In genomic region chr13:39084544-39084943, GRCm38 (mm10) we compare ENCODE assay signal across 16 mouse cellular contexts.
A peak's percentile ranks its signal among the peaks of the same experiment; 100 is the strongest.
DNase-seq lines count a peak whose midpoint lies in the region; ATAC-seq and TF ChIP-seq lines count a peak whose summit lies in the region.
"Had no signal": no experiment of that assay in that cellular context is flagged by ENCODE, and none has a peak within 500 bp of the region (broad histone marks: within the 10 kb centered on the region; RNA-seq: fewer than 3 reads in every experiment).

No protein-coding gene starts in this region.

- 61% methylated on average over 5 of the region's 5 CpGs for WGBS in neural tube, embryonic 11.5 days
- WGBS in neural tube, embryonic 15.5 days = 34% methylated on average over 5 of the region's 5 CpGs
- 50% methylated on average over 5 of the region's 5 CpGs for WGBS in hindbrain, embryonic 12.5 days
- WGBS in midbrain, postnatal 0 days = 34% methylated on average over 5 of the region's 5 CpGs
- 51% methylated on average over 5 of the region's 5 CpGs for WGBS in stomach, postnatal 0 days

- no peak overlapping the region for H3K4me3 ChIP-seq in neural tube, embryonic 11.5 days (ENCODE audit: low read depth, low read length)
- H3K4me3 ChIP-seq in neural tube, embryonic 15.5 days (replicated peaks) = no peak overlapping the region
- H3K4me3 ChIP-seq in hindbrain, embryonic 12.5 days = no peak overlapping the region
- H3K4me3 ChIP-seq in midbrain, postnatal 0 days (ENCODE audit: low read depth, low read length) = no peak overlapping the region
- H3K4me3 ChIP-seq in stomach, postnatal 0 days (ENCODE audit: low read depth, low read length) = no peak overlapping the region
- H3K4me3 ChIP-seq: liver, embryonic 12.5 days; myocyte had no signal

- no peaks in the 10 kb centered on the region for H3K9me3 ChIP-seq in neural tube, embryonic 11.5 days (ENCODE audit: control insufficient read depth, low read length)
- H3K9me3 ChIP-seq in neural tube, embryonic 15.5 days (replicated peaks) = no peaks in the 10 kb centered on the region
- H3K9me3 ChIP-seq in hindbrain, embryonic 12.5 days (replicated peaks) = no peaks in the 10 kb centered on the region
- H3K9me3 ChIP-seq in midbrain, postnatal 0 days (ENCODE audit: low read length) = no peaks in the 10 kb centered on the region
- H3K9me3 ChIP-seq in stomach, postnatal 0 days (ENCODE audit: control insufficient read depth, low read length) = no peaks in the 10 kb centered on the region
- H3K9me3 ChIP-seq: liver, embryonic 12.5 days had no signal

- H3K4me2 ChIP-seq in neural tube, embryonic 11.5 days (ENCODE audit: low read depth) = no peak overlapping the region
- no peak overlapping the region for H3K4me2 ChIP-seq in neural tube, embryonic 15.5 days
- no peak overlapping the region for H3K4me2 ChIP-seq in hindbrain, embryonic 12.5 days (replicated peaks)
- no peak overlapping the region for H3K4me2 ChIP-seq in midbrain, postnatal 0 days (ENCODE audit: low read depth, low read length, poor library complexity, severe bottlenecking)
- no peak overlapping the region for H3K4me2 ChIP-seq in stomach, postnatal 0 days (replicated peaks; ENCODE audit: low read depth)
- H3K4me2 ChIP-seq: liver, embryonic 12.5 days had no signal

- TF ChIP-seq EP300 in stomach, postnatal 0 days (optimal IDR thresholded peaks at IDR 0.05) = no peak

- no peak for TF ChIP-seq CTCF in midbrain, postnatal 0 days (IDR thresholded peaks at IDR 0.05)
- TF ChIP-seq CTCF in stomach, postnatal 0 days (IDR thresholded peaks at IDR 0.05; ENCODE audit: low read depth) = no peak

- no peaks in the 10 kb centered on the region for H3K36me3 ChIP-seq in neural tube, embryonic 11.5 days (ENCODE audit: control insufficient read depth, insufficient read depth, low read length)
- H3K36me3 ChIP-seq in neural tube, embryonic 15.5 days = no peaks in the 10 kb centered on the region
- no peaks in the 10 kb centered on the region for H3K36me3 ChIP-seq in hindbrain, embryonic 12.5 days
- H3K36me3 ChIP-seq in midbrain, postnatal 0 days (ENCODE audit: insufficient read depth, low read length) = no peaks in the 10 kb centered on the region
- H3K36me3 ChIP-seq in stomach, postnatal 0 days (ENCODE audit: control insufficient read depth, insufficient read depth, low read length) = no peaks in the 10 kb centered on the region
- H3K36me3 ChIP-seq: liver, embryonic 12.5 days had no signal

- peak; percentile 21 to 27 for DNase-seq in cerebellum, postnatal 10 days
- DNase-seq in cerebellum, adult 11 months = no peak
- peak; percentile 13 for DNase-seq in neural tube, embryonic 11.5 days (ENCODE audit: low spot score)
- DNase-seq in midbrain, postnatal 0 days (ENCODE audit: low spot score) = peak; percentile 14
- no peak for DNase-seq in urinary bladder, adult 18-20 months (ENCODE audit: low spot score in 2 of 2)
- no peak for DNase-seq in stomach, postnatal 0 days (ENCODE audit: low spot score)
- DNase-seq: adrenal gland, postnatal 25 days; heart, adult 11 months; heart, postnatal 10 days; kidney, adult 9 months; layer of hippocampus, postnatal 36 days; lung, postnatal 14 days had no signal

- H3K4me1 ChIP-seq in neural tube, embryonic 11.5 days (ENCODE audit: control insufficient read depth, insufficient read depth, low read length) = no peaks in the 10 kb centered on the region
- no peaks in the 10 kb centered on the region for H3K4me1 ChIP-seq in neural tube, embryonic 15.5 days
- no peaks in the 10 kb centered on the region for H3K4me1 ChIP-seq in hindbrain, embryonic 12.5 days
- no peaks in the 10 kb centered on the region for H3K4me1 ChIP-seq in midbrain, postnatal 0 days (ENCODE audit: insufficient read depth, low read length)
- no peaks in the 10 kb centered on the region for H3K4me1 ChIP-seq in stomach, postnatal 0 days (replicated peaks; ENCODE audit: control insufficient read depth, insufficient read depth)
- H3K4me1 ChIP-seq: liver, embryonic 12.5 days had no signal

- no peak overlapping the region for H3K27ac ChIP-seq in neural tube, embryonic 11.5 days (ENCODE audit: low read depth, low read length)
- H3K27ac ChIP-seq in neural tube, embryonic 15.5 days (replicated peaks) = no peak overlapping the region
- no peak overlapping the region for H3K27ac ChIP-seq in hindbrain, embryonic 12.5 days
- no peak overlapping the region for H3K27ac ChIP-seq in midbrain, postnatal 0 days (ENCODE audit: low read depth, low read length)
- no peak overlapping the region for H3K27ac ChIP-seq in stomach, postnatal 0 days (replicated peaks)
- H3K27ac ChIP-seq: liver, embryonic 12.5 days had no signal

- no peaks in the 10 kb centered on the region for H3K27me3 ChIP-seq in neural tube, embryonic 11.5 days (ENCODE audit: control insufficient read depth, insufficient read depth, low read length)
- no peaks in the 10 kb centered on the region for H3K27me3 ChIP-seq in neural tube, embryonic 15.5 days (replicated peaks)
- no peaks in the 10 kb centered on the region for H3K27me3 ChIP-seq in hindbrain, embryonic 12.5 days
- no peaks in the 10 kb centered on the region for H3K27me3 ChIP-seq in midbrain, postnatal 0 days (ENCODE audit: insufficient read depth, low read length)
- H3K27me3 ChIP-seq in stomach, postnatal 0 days (ENCODE audit: control insufficient read depth, insufficient read depth, low read length) = no peaks in the 10 kb centered on the region
- H3K27me3 ChIP-seq: liver, embryonic 12.5 days had no signal

- no peak overlapping the region for H3K9ac ChIP-seq in neural tube, embryonic 11.5 days (ENCODE audit: low read length)
- no peak overlapping the region for H3K9ac ChIP-seq in neural tube, embryonic 15.5 days (replicated peaks)
- no peak overlapping the region for H3K9ac ChIP-seq in hindbrain, embryonic 12.5 days
- H3K9ac ChIP-seq in midbrain, postnatal 0 days (replicated peaks; ENCODE audit: low read length, poor library complexity, severe bottlenecking) = no peak overlapping the region
- no peak overlapping the region for H3K9ac ChIP-seq in stomach, postnatal 0 days (ENCODE audit: low read length)
- H3K9ac ChIP-seq: liver, embryonic 12.5 days had no signal

- ATAC-seq in neural tube, embryonic 11.5 days (ENCODE audit: insufficient read depth, low FRiP score, low TSS enrichment) = peak; percentile 68
- no peak for ATAC-seq in neural tube, embryonic 15.5 days (ENCODE audit: low FRiP score)
- peak; percentile 86 for ATAC-seq in hindbrain, embryonic 12.5 days (ENCODE audit: low FRiP score)
- 0 out of 2 replicates have a peak, but pooled peaks have one; percentile 23 for ATAC-seq in midbrain, postnatal 0 days (ENCODE audit: low FRiP score)
- no peak for ATAC-seq in stomach, postnatal 0 days (ENCODE audit: low FRiP score, low TSS enrichment)
- ATAC-seq: liver, embryonic 12.5 days had no signal

Comparison
In these comparisons a context has a peak if more than half of its experiments do, and no peak if none do; other contexts are left out.
1. DNase-seq: peak in cerebellum, postnatal 10 days (2 of 2), neural tube, embryonic 11.5 days (single experiment) and midbrain, postnatal 0 days (single experiment); none in cerebellum, adult 11 months (single experiment), urinary bladder, adult 18-20 months (0 of 2) and stomach, postnatal 0 days (single experiment).
2. ATAC-seq: peak in neural tube, embryonic 11.5 days (single experiment), hindbrain, embryonic 12.5 days (single experiment) and midbrain, postnatal 0 days (single experiment); none in neural tube, embryonic 15.5 days (single experiment) and stomach, postnatal 0 days (single experiment).